Mouse (Mus musculus) G1E (cell line): Measurements from ENCODE around the gene Agbl2.

Experiments used
- CTCF ChIP-seq: IDR thresholded peaks from 2 replicates; pipeline ENCODE4 v1.5.1; 2012; ENCODE audit warnings: low read depth, low read length, inconsistent platforms, mixed read lengths
- GATA2 ChIP-seq: IDR thresholded peaks from 2 replicates; pipeline ENCODE4 v1.6.1; 2012; ENCODE audit warnings: low read depth, low read length, inconsistent platforms, borderline replicate concordance

GRCm38 (mm10) chr2:90879419-90879818 lies 96.9 kb downstream of the Agbl2 start:
- no peak for TF ChIP-seq CTCF
- TF ChIP-seq GATA2, result no peak
